Mouse (Mus musculus) hindbrain, embryonic 13.5 days (tissue): ENCODE measurements around the gene D2hgdh. TPM values are rescaled to one million over a fixed set of nuclear protein-coding genes. Genes with fewer than 3 reads are reported as not detected.
"Not testable (repeated sequence)": the region's sequence is repeated elsewhere in the genome, so short reads cannot be mapped to it uniquely, and the experiment has no call there.

ENCODE experiments used
- ATAC-seq: fragments of 200-750 bp; cut with Nextera tagmentation; 2 replicates; pipeline ENCODE4 v1.8.0; 2017; ENCODE audit warnings: moderate TSS enrichment; ENCODE audit not compliant: low FRiP score
- H3K27ac ChIP-seq: fragments of 300-500 bp; sonication (generic); 2 replicates; pipeline ENCODE4 v1.5.1; 2015; ENCODE audit warnings: inconsistent platforms, mild to moderate bottlenecking, moderate library complexity
- H3K27me3 ChIP-seq: fragments of 300-500 bp; sonication (generic); 2 replicates; pipeline ENCODE4 v1.6.1; 2015; ENCODE audit warnings: mild to moderate bottlenecking, inconsistent platforms
- H3K36me3 ChIP-seq: fragments of 300-500 bp; sonication (generic); 2 replicates; pipeline ENCODE4 v1.6.1; 2015; ENCODE audit warnings: mild to moderate bottlenecking, inconsistent platforms
- H3K4me1 ChIP-seq: fragments of 300-500 bp; sonication (generic); replicated peaks from 2 replicates; pipeline ENCODE4 v1.6.1; 2015; ENCODE audit warnings: inconsistent platforms
- H3K4me2 ChIP-seq: fragments of 300-500 bp; sonication (generic); 2 replicates; pipeline ENCODE4 v1.6.1; 2015; ENCODE audit warnings: inconsistent platforms, mild to moderate bottlenecking, moderate library complexity
- H3K4me3 ChIP-seq: fragments of 300-500 bp; sonication (generic); 2 replicates; pipeline ENCODE4 v1.5.1; 2015; ENCODE audit warnings: mild to moderate bottlenecking, inconsistent platforms
- H3K9ac ChIP-seq: fragments of 300-500 bp; sonication (generic); 2 replicates; pipeline ENCODE4 v1.6.1; 2015; ENCODE audit warnings: mild to moderate bottlenecking, inconsistent platforms
- H3K9me3 ChIP-seq: fragments of 300-500 bp; sonication (generic); 2 replicates; pipeline ENCODE4 v1.6.1; 2016; ENCODE audit warnings: inconsistent platforms
- WGBS: fragments of 180-500 bp; shearing (Covaris S2); methylation state at CpG from one replicate; pipeline ENCODE4 v1.1.7; 2015; 5-methylcytosine and 5-hydroxymethylcytosine counted together
- polyA plus RNA-seq: library from polyadenylated mRNA; unstranded; fragments of >200 nt; fragmentation: Nextera tagmentation; extraction: Ambion mirVana; gene quantifications from 2 replicates; pipeline ENCODE4 v1.2.1, GENCODE M21; 2015

D2hgdh gene
- polyA plus RNA-seq, 1 experiment from 2014 or later: 19.3 TPM

- not testable (repeated sequence) for H3K9me3 ChIP-seq, H3K4me1 ChIP-seq, ATAC-seq, H3K9ac ChIP-seq, H3K27ac ChIP-seq, H3K27me3 ChIP-seq, H3K4me2 ChIP-seq, H3K36me3 ChIP-seq, H3K4me3 ChIP-seq
- no CpG with 5 or more reads among the region's 11 CpGs for WGBS
These were observed 57.1 kb downstream of the D2hgdh start for GRCm38 (mm10) chr1:93881778-93882177.

DNA sequence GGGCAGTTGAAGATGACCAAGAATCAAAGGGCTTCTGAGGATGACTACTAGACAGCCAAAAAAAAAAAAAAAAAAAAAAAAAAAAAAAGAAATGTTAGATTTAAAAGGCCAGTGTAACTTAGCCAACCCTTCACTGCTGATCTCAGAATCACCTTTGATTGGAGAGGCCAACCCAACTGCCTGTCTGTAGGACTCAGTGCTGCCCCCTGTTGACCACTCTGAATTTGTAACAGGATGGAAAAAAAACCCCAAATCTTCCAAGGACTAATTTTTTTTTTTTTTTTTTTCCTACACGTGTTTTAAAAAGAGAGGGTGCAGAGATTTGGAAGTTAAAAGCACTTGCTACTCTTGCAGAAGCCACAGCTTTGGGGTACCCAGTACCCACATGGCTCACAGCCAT, 66.2 kb downstream of the D2hgdh start:
- WGBS: 59% methylated on average over 1 of the region's 1 CpGs

GRCm38 (mm10) chr1:93897395-93897794, 72.7 kb downstream of the D2hgdh start:
- no CpG with 5 or more reads among the region's 1 CpGs for WGBS
- not testable (repeated sequence) for ATAC-seq, H3K4me3 ChIP-seq, H3K9ac ChIP-seq, H3K4me1 ChIP-seq, H3K27ac ChIP-seq, H3K27me3 ChIP-seq, H3K4me2 ChIP-seq, H3K36me3 ChIP-seq, H3K9me3 ChIP-seq

More for the DNA sequence above, 66.2 kb downstream of the D2hgdh start:
- not testable (repeated sequence) for ATAC-seq, H3K36me3 ChIP-seq, H3K9ac ChIP-seq, H3K27me3 ChIP-seq, H3K27ac ChIP-seq, H3K9me3 ChIP-seq, H3K4me1 ChIP-seq, H3K4me2 ChIP-seq, H3K4me3 ChIP-seq

- H3K27me3 ChIP-seq, H3K36me3 ChIP-seq, H3K4me3 ChIP-seq, H3K9me3 ChIP-seq, H3K4me1 ChIP-seq, H3K27ac ChIP-seq, H3K9ac ChIP-seq, ATAC-seq, H3K4me2 ChIP-seq: not testable (repeated sequence)
- WGBS: 63% methylated on average over 3 of the region's 5 CpGs
These were observed 76.6 kb downstream of the D2hgdh start for GRCm38 (mm10) chr1:93901291-93901690.

Other genes starting within 250 kb of the D2hgdh start
- gene Stk25, start 166.2 kb upstream of the D2hgdh start, polyA plus RNA-seq: 307 and 330 TPM in 2 replicates
- 74.8 and 76.7 TPM in 2 replicates for gene Bok, start 139.2 kb upstream of the D2hgdh start, polyA plus RNA-seq
- gene Atg4b, start 73.4 kb upstream of the D2hgdh start, polyA plus RNA-seq: 107 and 112 TPM in 2 replicates
- gene Thap4, start 70.0 kb upstream of the D2hgdh start, polyA plus RNA-seq: 41.3 and 43.4 TPM in 2 replicates
- 157 and 161 TPM in 2 replicates for gene Dtymk, start 23.0 kb upstream of the D2hgdh start, polyA plus RNA-seq
- 9.4 and 10.5 TPM in 2 replicates for gene Ing5, start 20.9 kb upstream of the D2hgdh start, polyA plus RNA-seq
- not detected in 2 replicates for gene Gal3st2, start 36.4 kb downstream of the D2hgdh start, polyA plus RNA-seq
- not detected in 2 replicates for gene Gal3st2b, start 93.4 kb downstream of the D2hgdh start, polyA plus RNA-seq
- gene Gal3st2c, start 165.6 kb downstream of the D2hgdh start, polyA plus RNA-seq: not detected in 2 replicates
- gene Neu4, start 195.5 kb downstream of the D2hgdh start, polyA plus RNA-seq: not detected in 2 replicates
- gene Pdcd1, start 227.6 kb downstream of the D2hgdh start, polyA plus RNA-seq: not detected in 2 replicates